Mouse (Mus musculus) embryonic facial prominence, embryonic 12.5 days (tissue): ENCODE measurements at regions not wholly inside any gene's neighbourhood (a gene's known extent, or its start where the extent isn't known, plus 50 kb on each side); places are given as distances from the start of the nearest gene placed in this dataset.
A peak's percentile ranks its signal among the peaks of the same experiment; 100 is the strongest.

Experiments
- ATAC-seq: fragments of 200-750 bp; cut with Nextera tagmentation; 2 replicates; pipeline ENCODE4 v1.8.0; 2017; ENCODE audit not compliant: insufficient number of reproducible peaks, insufficient read depth, low FRiP score, low TSS enrichment
- H3K27ac ChIP-seq: fragments of 300-500 bp; sonication (generic); 2 replicates; pipeline ENCODE4 v1.5.1; 2016; ENCODE audit warnings: mild to moderate bottlenecking
- H3K27me3 ChIP-seq: fragments of 300-500 bp; sonication (generic); 2 replicates; pipeline ENCODE4 v1.6.1; 2016; ENCODE audit warnings: mild to moderate bottlenecking, moderate library complexity
- H3K36me3 ChIP-seq: fragments of 300-500 bp; sonication (generic); 2 replicates; pipeline ENCODE4 v1.6.1; 2016; ENCODE audit warnings: mild to moderate bottlenecking
- H3K4me1 ChIP-seq: fragments of 300-500 bp; sonication (generic); 2 replicates; pipeline ENCODE4 v1.6.1; 2016
- H3K4me2 ChIP-seq: fragments of 300-500 bp; sonication (generic); replicated peaks from 2 replicates; pipeline ENCODE4 v1.6.1; 2016; ENCODE audit warnings: mild to moderate bottlenecking, moderate library complexity
- H3K4me3 ChIP-seq: fragments of 300-500 bp; sonication (generic); 2 replicates; pipeline ENCODE4 v1.5.1; 2016; ENCODE audit warnings: mild to moderate bottlenecking
- H3K9ac ChIP-seq: fragments of 300-500 bp; sonication (generic); 2 replicates; pipeline ENCODE4 v1.6.1; 2016; ENCODE audit warnings: mild to moderate bottlenecking, moderate library complexity
- H3K9me3 ChIP-seq: fragments of 300-500 bp; sonication (generic); 2 replicates; pipeline ENCODE4 v1.6.1; 2016; ENCODE audit warnings: mild to moderate bottlenecking, moderate library complexity
- WGBS: fragments of 180-500 bp; shearing (Covaris S2); methylation state at CpG from one replicate; pipeline ENCODE4 v1.1.7; 2016; 5-methylcytosine and 5-hydroxymethylcytosine counted together

DNA sequence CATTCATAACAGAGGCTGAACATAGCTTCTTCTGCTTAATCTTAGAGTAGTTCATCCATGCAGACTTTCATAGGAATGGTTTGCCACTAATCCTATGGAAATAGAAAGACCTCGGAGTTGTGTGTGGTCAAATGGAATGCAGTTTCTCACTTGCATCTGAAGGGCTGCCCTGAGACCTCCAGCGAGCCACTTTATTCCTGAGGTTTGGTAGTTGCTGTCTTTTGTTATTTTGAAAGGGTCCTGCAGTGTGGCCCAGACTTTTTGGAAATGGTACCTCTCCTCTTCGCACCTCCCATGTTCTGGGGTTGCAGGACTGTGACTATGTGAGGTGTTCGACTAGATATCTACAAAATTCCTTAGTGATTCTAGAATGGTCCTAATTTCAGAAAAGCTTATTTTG, 489.0 kb downstream of the Rnf144b start:
- no peak for ATAC-seq
- no peaks in the 10 kb centered on the region for H3K9me3 ChIP-seq
- H3K36me3 ChIP-seq = no peaks in the 10 kb centered on the region

DNA sequence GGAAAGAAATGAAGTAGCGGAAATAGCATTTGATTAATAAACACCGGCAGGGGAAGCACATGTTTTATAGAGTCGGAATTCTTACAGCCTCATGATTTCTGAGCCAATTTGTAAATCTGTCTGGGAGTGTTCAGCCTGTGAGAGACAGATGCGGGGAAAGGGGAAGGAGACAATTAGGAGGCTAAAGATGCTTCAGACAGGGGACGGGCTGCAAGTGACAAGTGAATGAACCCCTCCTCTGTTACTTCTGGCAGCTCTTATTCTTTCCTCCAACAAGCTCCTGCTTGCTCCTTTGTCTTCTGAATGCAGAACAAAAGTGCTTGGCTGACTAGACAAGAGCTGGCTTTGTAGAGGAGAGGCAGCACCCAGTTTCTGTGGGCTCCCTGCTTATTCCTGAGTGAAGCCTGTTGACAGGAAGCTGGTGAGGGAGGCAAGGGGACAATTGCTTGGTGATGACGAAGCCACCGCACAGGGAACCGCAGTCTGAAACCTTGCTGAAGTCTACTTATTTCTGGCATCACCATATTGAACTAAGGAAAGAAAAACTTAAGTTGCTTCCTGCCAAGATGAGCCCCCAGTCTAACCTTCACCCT, 514.2 kb downstream of the Rnf144b start:
- Histone ChIP-seq H3K27ac (no peak overlapping the region), H3K27me3 (no peaks in the 10 kb centered on the region), H3K4me2 (no peak overlapping the region), H3K4me3 (no peak overlapping the region), H3K36me3 (no peaks in the 10 kb centered on the region), H3K4me1 (no peaks in the 10 kb centered on the region), H3K9me3 (no peaks in the 10 kb centered on the region), H3K9ac (no peak overlapping the region)
- WGBS = 51% methylated on average over 8 of the region's 8 CpGs
- no peak for ATAC-seq

More for the DNA sequence above, 489.0 kb downstream of the Rnf144b start:
- WGBS = 84% methylated on average over 4 of the region's 4 CpGs
- Histone ChIP-seq H3K4me1 (no peaks in the 10 kb centered on the region), H3K4me3 (no peak overlapping the region), H3K9ac (no peak overlapping the region), H3K4me2 (no peak overlapping the region), H3K27me3 (no peaks in the 10 kb centered on the region), H3K27ac (no peak overlapping the region)

DNA sequence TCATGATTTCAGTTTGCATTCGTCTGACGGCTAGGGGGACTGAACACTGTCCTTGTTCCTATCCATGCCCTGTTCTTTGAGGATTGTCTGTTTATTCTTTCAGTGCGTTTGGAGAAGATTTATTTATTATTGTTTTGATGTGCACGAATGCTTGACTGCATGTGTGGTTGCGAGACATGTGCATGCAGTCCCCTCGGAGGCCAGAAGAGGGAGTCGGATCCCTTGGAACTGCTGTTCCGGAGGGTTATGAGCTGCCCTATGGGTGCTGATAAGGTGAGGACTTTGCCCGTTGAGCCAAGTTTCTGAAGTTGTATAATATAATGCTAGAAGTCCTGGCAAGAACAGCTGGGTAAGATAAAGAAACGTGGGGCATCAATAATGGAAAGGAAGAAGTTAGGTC, 519.9 kb downstream of the Rnf144b start:
- no peak overlapping the region for H3K9ac ChIP-seq
- no peak overlapping the region for H3K4me2 ChIP-seq
- ATAC-seq = no peak
- H3K36me3 ChIP-seq = no peaks in the 10 kb centered on the region
- 89% methylated on average over 10 of the region's 10 CpGs for WGBS
- H3K27me3 ChIP-seq = no peaks in the 10 kb centered on the region
- H3K4me1 ChIP-seq = no peaks in the 10 kb centered on the region
- no peak overlapping the region for H3K27ac ChIP-seq
- H3K4me3 ChIP-seq = no peak overlapping the region
- no peaks in the 10 kb centered on the region for H3K9me3 ChIP-seq

DNA sequence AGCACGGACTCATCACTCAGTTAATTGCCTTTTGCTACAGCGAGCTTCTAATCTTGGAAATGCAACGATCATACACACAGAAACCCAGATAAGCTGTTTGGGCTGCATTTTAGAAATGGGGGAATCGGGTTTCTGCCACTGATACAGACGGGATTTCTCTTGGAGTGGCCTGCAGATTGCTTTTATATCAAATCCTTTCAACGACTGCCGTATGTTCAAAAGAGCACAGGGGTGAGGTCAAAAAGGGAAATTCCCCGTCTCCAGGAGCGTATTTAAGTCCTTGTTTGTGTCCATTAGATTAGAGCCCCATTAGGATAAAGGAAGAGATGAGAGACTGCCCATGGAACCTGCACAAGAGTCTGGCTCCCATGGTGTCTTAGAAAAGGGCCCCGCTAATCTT, 522.6 kb downstream of the Rnf144b start:
- 42% methylated on average over 10 of the region's 10 CpGs for WGBS
- H3K4me1 ChIP-seq = no peaks in the 10 kb centered on the region
- no peak overlapping the region for H3K4me2 ChIP-seq
- no peak overlapping the region for H3K27ac ChIP-seq
- H3K9ac ChIP-seq = no peak overlapping the region
- H3K4me3 ChIP-seq = no peak overlapping the region
- no peaks in the 10 kb centered on the region for H3K36me3 ChIP-seq
- no peak for ATAC-seq
- H3K27me3 ChIP-seq = no peaks in the 10 kb centered on the region
- H3K9me3 ChIP-seq = no peaks in the 10 kb centered on the region

DNA sequence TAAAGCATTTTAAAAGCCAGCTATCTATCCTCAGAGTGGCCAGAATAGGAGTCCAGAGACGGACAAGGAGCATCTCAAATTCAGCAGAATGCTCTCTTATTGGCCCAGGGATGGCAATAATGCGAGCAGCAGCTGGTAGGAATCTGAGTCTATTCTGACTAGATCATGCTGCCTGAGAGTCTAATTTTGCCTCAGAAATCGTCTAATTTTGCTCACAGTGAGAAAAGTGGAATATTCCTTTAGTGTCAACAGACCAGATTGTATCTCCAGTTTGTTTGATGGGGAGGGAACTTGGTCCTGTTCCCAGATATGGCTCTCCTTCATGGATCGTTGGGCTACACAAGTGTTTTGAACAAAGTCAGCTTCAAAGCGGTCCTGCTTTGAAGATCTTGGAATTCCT, 525.2 kb downstream of the Rnf144b start:
- WGBS = 71% methylated on average over 5 of the region's 5 CpGs
- H3K9me3 ChIP-seq = no peaks in the 10 kb centered on the region
- ATAC-seq = no peak

DNA sequence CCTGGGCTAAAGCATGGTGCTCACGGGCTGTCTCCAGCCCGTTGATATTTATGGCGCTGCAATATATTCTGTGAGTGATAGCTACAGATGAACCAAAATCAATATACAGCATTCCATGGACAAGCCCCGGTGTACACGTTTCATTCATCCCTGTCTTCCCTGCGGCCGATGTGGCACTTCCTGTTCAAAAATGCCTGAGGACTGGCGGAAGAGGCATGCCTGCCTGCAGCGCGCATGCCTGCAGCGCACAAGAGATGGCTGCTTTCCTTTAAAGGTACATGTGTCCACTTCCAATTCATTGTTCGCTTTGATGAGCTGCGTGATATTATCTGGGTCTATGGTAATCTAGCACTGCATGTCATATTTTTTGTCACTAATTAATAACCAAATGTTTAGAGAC, 527.6 kb downstream of the Rnf144b start:
- H3K4me3 ChIP-seq = no peak overlapping the region
- ATAC-seq = no peak
- WGBS = 62% methylated on average over 13 of the region's 13 CpGs
- no peaks in the 10 kb centered on the region for H3K9me3 ChIP-seq
- no peak overlapping the region for H3K27ac ChIP-seq
- H3K4me1 ChIP-seq = no peaks in the 10 kb centered on the region
- no peaks in the 10 kb centered on the region for H3K36me3 ChIP-seq
- no peak overlapping the region for H3K9ac ChIP-seq
- H3K4me2 ChIP-seq = peak overlapping the region; percentile 14
- H3K27me3 ChIP-seq = no peaks in the 10 kb centered on the region

More for the DNA sequence above, 525.2 kb downstream of the Rnf144b start:
- H3K4me3 ChIP-seq = no peak overlapping the region
- H3K4me2 ChIP-seq = no peak overlapping the region
- H3K4me1 ChIP-seq = no peaks in the 10 kb centered on the region
- no peaks in the 10 kb centered on the region for H3K36me3 ChIP-seq
- H3K27ac ChIP-seq = no peak overlapping the region
- no peaks in the 10 kb centered on the region for H3K27me3 ChIP-seq
- H3K9ac ChIP-seq = no peak overlapping the region

DNA sequence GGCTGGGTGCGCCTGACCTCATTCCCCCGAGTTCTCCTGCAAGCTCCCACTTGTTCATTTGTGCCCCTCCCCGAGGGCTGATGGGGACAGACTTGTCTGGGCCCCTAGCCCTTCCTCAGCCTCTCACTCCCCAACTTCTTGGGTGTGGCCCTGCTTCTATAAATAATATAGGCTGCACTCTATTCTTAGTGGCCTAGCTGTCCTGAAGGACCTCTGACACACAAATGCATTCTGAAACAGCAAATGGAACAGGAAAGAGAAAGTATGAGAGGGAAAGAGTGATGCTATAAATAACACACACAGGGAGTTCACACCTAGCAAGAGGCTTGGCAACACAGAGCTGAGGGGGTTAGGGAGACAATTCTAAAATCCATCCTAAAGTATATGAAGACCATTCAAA, 544.0 kb downstream of the Rnf144b start:
- Histone ChIP-seq H3K27me3 (peaks cover 2% of the 10 kb centered on the region; the same call in 1 of the 2 replicates), H3K4me1 (0 out of 2 replicates have a peak, but pooled peaks cover 4% of the 10 kb centered on the region), H3K27ac (no peak overlapping the region), H3K9me3 (no peaks in the 10 kb centered on the region), H3K4me2 (no peak overlapping the region), H3K4me3 (no peak overlapping the region), H3K36me3 (no peaks in the 10 kb centered on the region), H3K9ac (no peak overlapping the region)
- WGBS = 65% methylated on average over 3 of the region's 3 CpGs
- ATAC-seq = no peak

DNA sequence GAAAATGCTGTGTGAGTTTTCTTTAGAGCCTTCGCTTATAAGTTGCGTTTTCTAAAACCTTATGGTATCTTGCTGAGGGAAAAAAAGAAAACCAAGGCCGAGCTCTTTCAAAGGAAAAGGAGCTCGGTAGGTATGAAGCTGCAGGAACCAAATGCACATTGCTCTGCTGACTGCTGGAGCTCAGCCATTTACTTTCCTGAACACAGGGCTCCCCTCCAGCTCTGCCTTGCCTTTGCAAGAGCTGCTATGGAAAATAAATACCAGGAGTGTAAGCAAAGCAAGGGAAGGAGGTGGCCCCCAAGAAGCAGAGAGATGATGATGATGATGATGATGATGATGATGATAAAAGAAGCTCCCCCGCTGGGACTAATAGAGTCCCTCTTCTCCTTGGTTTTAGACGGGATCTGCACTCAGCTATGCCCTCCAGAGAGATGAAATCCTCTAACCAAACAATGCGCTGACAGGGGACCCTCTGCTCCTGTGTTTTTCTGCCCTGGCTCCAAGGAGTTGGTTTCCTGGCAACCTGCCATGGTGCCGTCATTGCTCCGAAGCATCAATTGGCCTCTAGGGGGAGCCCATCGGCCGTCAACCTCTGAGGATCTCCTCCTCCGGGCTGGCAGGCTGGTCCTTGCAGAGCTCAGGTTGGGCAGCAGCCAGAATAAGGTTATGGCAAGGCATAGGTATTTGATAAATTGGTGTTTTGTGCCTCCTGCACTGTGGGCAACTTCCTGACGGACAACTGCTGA, 544.7 kb downstream of the Rnf144b start:
- no peak for ATAC-seq
- no peaks in the 10 kb centered on the region for H3K9me3 ChIP-seq

DNA sequence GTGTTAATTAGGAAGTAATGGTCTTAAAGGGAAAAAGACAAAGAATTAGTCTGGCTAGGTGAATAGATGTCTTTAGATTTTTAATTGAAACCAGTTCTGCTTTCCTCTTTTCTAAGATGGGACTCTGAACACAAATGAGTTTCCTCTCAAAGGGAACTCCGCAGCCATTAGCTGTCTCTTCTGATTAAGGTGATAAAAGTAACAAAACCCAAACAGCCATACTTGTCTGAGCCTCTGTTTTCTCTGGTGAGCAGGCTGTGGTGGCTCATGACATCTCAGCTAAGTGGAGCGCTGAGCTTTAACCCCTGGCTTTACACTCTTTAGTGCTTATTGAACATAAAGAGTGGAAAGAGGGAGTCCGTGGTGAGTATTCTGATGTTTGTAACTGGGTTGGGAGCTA, 565.7 kb downstream of the Rnf144b start:
- H3K27ac ChIP-seq = no peak overlapping the region
- 0 out of 2 replicates have a peak, but pooled peaks cover 2% of the 10 kb centered on the region for H3K4me1 ChIP-seq
- 44% methylated on average over 3 of the region's 3 CpGs for WGBS
- no peaks in the 10 kb centered on the region for H3K27me3 ChIP-seq
- H3K36me3 ChIP-seq = no peaks in the 10 kb centered on the region
- H3K9ac ChIP-seq = no peak overlapping the region
- H3K4me2 ChIP-seq = no peak overlapping the region
- no peak for ATAC-seq
- no peak overlapping the region for H3K4me3 ChIP-seq
- no peaks in the 10 kb centered on the region for H3K9me3 ChIP-seq

More for the DNA sequence above, 544.7 kb downstream of the Rnf144b start:
- no peaks in the 10 kb centered on the region for H3K36me3 ChIP-seq
- peaks cover 2% of the 10 kb centered on the region; the same call in 1 of the 2 replicates for H3K27me3 ChIP-seq
- WGBS = 29% methylated on average over 13 of the region's 13 CpGs
- peak overlapping the region; percentile 12; the same call in 1 of the 2 replicates for H3K4me2 ChIP-seq
- no peak overlapping the region for H3K4me3 ChIP-seq
- H3K4me1 ChIP-seq = 0 out of 2 replicates have a peak, but pooled peaks cover 4% of the 10 kb centered on the region
- H3K27ac ChIP-seq = no peak overlapping the region
- H3K9ac ChIP-seq = no peak overlapping the region

DNA sequence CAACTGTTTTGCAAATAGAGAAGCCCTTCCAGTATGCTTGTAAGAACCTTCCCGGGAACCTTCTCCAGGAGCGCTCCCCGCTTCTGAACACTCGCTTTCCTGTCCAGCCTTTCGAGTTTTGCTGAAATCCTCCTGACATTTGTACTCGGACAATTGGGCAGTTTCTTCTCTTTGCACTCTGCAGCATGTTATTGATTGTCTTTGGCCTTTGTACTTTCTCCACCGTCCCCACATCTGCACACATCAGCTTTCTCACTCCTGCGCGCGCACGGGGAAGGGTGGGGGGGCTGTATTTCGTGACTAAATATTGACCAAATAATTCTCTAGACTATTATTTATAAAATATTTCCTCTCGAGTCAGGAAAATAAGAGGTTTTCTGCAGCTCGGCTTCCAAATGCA, 567.2 kb upstream of the Id4 start:
- no peak for ATAC-seq
- Histone ChIP-seq H3K27me3 (no peaks in the 10 kb centered on the region), H3K9me3 (no peaks in the 10 kb centered on the region), H3K4me3 (no peak overlapping the region), H3K4me2 (no peak overlapping the region), H3K9ac (no peak overlapping the region), H3K27ac (no peak overlapping the region), H3K4me1 (no peaks in the 10 kb centered on the region), H3K36me3 (no peaks in the 10 kb centered on the region)
- 87% methylated on average over 14 of the region's 14 CpGs for WGBS

DNA sequence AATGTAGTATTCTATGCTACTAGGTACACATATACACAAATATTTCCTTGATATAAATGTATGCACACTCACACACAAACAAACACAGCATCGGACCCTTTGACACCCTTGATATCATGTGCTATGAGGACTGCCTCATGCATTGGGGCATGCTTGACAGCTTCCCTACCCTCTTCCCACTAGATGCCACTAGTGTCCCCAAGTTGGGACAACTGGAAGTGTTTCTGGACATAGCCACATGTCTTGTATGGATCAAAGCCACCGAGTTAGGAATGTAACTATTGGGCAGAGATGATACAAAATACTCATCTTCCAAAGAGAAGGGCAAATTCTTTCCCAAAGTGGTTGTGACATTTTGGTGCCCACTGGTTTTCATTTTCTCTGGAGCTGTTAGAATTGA, 565.2 kb upstream of the Id4 start:
- ATAC-seq = no peak
- no peaks in the 10 kb centered on the region for H3K36me3 ChIP-seq
- 82% methylated on average over 2 of the region's 2 CpGs for WGBS

DNA sequence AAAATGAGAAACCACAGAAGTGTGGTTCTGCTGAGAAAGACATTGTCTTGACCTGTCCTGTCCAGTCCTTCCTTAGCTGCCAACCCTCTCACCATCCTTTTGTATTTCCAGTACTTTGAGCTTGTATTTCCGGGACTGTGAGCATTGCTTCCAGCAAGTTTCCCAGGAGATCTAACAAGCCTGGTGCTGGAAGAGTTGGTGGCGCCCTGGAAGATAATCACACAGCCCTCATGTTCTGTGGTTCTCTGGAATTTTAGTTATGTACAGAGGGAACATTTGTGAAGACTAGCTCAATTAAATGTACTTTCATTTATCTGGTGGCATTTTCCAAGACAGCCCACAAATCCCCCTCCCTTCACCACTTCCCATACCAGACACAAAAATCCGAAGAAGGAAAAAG, 560.5 kb upstream of the Id4 start:
- WGBS = 57% methylated on average over 3 of the region's 3 CpGs
- H3K27me3 ChIP-seq = no peaks in the 10 kb centered on the region

More for the DNA sequence above, 565.2 kb upstream of the Id4 start:
- H3K27me3 ChIP-seq = no peaks in the 10 kb centered on the region
- no peak overlapping the region for H3K9ac ChIP-seq
- no peaks in the 10 kb centered on the region for H3K4me1 ChIP-seq
- H3K9me3 ChIP-seq = no peaks in the 10 kb centered on the region
- no peak overlapping the region for H3K27ac ChIP-seq
- H3K4me3 ChIP-seq = no peak overlapping the region
- no peak overlapping the region for H3K4me2 ChIP-seq

More for the DNA sequence above, 560.5 kb upstream of the Id4 start:
- Histone ChIP-seq H3K9ac (no peak overlapping the region), H3K27ac (no peak overlapping the region), H3K4me2 (no peak overlapping the region), H3K4me3 (no peak overlapping the region), H3K4me1 (no peaks in the 10 kb centered on the region), H3K36me3 (no peaks in the 10 kb centered on the region), H3K9me3 (no peaks in the 10 kb centered on the region)
- ATAC-seq = no peak
